Mouse (Mus musculus): ENCODE results near the gene Zbtb8a. TPM values are rescaled to one million over a fixed set of nuclear protein-coding genes. Genes with fewer than 3 reads are reported as not detected.

Zbtb8a gene
- total RNA-seq, 2 experiments from 2014 or later: 7.8 to 8.0 TPM

DNA sequence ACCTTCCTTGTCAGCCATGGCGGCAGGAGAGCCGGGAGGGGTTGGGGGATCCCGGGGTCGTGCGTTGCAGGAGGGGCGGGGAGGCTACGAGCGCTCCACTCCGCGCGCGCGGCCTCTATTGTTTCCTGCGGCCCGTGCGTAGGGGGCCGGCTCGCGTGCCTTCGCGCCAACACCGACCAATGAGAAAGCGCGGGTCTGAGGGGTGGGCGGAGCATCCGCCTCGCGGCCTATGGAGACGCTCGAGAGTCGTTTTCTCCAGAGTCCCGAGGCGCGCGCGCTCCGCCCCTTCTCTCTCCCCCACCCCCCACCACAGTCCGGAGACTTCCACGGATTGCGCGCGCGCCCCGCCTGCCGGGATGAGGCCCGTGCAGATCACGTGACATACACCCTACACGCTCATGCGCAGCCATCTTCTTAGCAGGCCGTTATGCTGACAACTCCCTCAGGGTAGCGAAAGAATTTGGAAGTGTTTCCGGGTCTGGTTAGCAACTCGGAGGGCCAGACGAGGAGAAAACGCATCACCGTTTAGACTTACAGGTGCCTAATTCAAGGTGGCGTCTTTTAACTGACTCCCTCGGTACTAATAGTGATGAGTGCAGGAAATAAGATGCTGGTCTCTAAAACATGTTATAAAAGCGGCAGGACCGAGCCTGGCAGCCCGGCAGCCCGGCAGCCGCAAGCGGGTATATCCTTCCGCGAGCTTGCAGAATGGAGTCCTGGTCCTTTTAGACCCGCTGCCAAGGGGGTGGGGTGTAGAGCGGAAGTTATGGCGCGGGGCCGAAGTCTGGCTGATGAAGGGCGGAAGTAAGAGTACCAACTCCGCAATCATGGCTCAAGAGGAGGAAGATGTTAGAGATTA is 42.5 kb downstream of the Zbtb8a start, which contains the start of the genes Rbbp4 and Zbtb8os:
TSS of gene Rbbp4 (minus strand) at position 155 of the 859 bp plus-strand sequence.
TSS of gene Zbtb8os (plus strand) at position 480 of the 859 bp plus-strand sequence.
- peak; percentile 94 to 96 for DNase-seq (ENCODE audit: low spot score in 2 of 2)

DNA sequence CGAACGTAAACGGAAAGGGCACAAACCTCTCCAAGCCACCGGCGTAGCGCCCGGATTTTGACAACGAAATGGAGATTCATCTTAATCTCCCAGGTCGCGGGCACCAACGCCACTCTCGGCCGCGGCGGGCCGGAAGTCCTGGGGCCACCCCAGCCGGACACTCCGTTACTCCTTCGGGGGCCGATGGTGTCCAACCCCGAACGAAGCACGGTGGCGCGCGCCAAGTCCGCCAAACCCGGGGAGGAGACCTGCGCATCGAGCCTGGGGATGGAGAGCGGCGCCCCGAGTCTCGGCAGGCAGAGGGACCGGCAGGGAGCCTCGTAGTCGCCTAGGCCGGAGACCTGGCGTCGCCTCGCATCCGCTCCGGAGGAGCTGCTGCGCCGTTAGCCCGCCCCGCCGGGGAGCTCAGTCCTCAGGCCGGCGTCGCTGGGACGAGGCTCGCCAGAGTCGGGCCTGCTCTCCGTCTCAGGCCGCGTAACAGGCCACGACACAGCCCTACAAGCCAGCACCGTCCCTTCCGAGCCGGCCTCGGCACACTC is 43.2 kb downstream of the Zbtb8a start:
- no peak for DNase-seq (ENCODE audit: low spot score in 2 of 2)

DNA sequence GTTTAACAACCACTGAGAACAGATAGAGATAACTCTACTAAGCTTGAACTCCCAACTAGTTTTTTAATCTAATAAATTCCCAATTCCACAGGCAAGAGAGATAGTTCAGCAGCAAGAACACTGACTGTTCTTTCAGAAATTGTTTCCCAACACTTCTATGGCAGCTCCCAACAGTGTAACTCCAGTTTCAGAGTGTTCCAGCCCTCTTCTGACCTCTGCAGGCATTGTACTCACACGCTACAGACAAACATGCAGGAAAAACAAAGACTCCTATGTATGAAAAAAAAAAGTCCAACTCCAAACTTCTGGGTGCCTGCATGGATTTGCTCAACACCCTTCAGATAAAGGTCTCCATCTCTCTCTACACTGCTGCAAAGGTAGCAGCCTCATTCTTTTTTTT is 45.1 kb downstream of the Zbtb8a start:
- DNase-seq (ENCODE audit: low spot score in 2 of 2): no peak

DNA sequence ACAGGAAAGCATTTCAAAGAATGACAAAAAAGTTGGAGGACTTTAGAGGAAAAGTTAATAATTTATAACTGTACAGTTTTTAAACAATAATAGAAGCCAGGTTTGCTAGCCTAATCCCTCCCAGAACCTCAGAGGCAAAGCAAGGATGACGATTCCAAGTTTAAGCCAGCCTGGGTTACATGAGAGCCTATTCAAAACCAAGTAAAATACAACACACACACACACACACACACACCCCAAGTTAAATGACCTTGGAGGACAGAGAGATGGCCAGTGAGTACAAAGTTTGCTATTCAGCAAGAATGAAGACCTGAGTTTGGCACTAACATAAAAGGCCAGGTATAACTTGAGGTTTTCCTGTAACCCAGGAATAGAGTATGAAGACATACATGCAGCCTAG is 51.7 kb downstream of the Zbtb8a start:
- no peak for DNase-seq (ENCODE audit: low spot score in 2 of 2)

DNA sequence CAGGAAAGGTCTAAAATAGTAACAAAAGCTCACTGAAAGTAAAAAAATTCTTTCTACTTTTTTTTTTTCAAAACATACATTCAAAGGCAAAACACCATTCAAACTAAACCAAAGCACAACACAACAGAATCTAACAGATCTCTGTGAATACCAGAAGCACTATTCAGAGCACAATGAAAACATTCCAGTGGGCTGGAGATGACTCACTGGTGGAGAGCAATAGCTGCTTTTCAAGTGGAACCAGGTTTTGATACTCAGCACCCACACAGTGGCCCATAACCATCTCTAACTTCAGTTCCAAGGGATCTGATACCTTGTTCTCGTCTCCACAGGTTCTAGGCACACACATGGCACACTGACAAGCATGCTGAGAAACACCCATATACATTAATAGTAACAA is 53.2 kb downstream of the Zbtb8a start:
- DNase-seq (ENCODE audit: low spot score in 2 of 2): no peak

DNA sequence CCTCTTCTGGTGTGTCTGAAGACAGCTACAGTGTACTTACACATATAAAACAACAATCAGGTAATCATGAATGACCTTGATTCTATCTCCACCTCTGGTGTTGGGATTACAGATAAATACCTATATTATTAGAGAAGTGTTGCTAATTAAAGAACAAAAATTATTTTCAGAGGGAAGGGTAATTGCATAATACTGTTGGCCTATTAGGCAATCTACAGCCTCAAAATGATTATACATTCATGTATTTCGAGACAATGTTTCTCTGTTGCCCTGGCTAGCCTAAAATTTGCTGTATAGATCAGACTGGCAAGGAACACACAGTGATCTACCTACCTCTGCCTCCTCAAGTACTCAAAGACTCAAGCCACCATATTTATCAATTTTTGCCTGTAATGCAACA is 54.4 kb downstream of the Zbtb8a start:
- no peak for DNase-seq (ENCODE audit: low spot score in 2 of 2)

DNA sequence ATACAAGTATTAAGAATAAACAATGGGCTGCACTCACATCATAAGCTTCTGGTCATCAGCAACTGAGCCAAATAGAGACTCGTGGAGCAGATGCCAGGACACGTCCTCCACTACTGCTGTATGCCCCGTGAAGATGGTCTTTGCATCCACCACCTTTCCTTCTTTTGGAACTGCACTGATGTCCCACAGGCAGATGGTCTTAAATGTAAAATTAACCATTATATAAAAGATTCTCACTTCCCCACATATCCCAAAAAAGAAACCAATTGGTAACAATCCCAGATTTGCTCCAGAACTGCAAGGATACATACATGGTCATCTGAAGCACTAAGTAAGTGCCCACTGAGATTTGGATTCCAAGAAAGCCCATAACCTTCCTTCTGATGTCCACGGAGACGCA is 55.9 kb downstream of the Zbtb8a start:
- no peak for DNase-seq (ENCODE audit: low spot score in 2 of 2)

DNA sequence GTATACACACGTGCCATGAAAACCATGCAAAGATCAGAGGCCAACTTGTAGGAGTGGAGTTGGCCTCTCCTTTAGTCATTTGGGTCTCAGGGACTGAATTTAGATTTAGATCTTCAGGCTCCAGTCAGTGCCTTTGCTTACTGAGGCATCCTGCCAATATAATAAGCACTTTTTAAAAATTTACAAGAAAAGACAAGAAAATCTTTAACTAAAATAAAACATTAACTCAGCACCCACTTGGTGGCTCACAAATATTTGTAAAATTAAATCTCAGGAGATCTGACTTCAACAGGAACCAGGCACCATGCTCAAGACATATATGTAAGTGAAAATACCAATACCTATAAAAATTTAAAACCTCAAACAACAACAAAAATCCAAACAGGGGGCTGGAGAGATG is 57.0 kb downstream of the Zbtb8a start:
- DNase-seq (ENCODE audit: low spot score in 2 of 2): no peak

DNA sequence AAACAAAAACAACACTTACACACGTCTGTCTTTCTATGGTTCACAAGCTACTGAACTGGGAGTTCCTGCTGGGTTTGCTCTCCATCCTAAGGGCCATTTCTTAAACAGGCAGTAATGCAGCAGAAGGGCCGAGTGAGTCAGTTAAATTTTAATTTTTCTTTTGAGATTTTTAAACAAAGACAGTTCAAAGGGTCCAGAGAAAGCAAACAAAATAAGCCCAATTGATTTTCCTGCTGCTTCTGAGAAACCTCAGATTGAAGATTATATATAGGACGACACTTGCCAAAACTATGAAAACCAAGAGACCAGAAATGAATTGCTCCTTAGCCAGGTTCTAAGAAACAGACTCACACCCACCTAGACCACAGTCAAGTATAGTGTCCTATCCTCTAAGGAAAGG is 64.0 kb downstream of the Zbtb8a start:
- DNase-seq (ENCODE audit: low spot score in 2 of 2): no peak

DNA sequence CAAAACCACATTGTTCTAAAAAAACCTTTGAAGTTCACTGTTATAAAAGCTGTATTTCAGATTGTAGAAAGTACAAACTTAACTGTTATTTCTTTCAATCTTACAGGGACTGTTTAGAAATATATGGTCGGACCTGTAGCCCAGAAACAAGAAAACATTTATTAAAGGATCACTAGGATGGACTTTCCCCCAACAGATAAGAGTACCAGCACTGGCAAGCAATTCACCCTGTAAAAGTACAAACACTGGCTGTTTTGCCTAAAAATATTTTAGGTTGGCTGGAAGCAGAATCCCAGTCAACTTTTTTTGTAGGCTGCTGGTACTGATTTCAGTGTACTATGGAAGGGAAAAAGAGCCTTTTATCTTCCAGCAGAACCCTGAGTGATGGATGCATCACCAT is 70.0 kb downstream of the Zbtb8a start:
- no peak for DNase-seq (ENCODE audit: low spot score in 2 of 2)

DNA sequence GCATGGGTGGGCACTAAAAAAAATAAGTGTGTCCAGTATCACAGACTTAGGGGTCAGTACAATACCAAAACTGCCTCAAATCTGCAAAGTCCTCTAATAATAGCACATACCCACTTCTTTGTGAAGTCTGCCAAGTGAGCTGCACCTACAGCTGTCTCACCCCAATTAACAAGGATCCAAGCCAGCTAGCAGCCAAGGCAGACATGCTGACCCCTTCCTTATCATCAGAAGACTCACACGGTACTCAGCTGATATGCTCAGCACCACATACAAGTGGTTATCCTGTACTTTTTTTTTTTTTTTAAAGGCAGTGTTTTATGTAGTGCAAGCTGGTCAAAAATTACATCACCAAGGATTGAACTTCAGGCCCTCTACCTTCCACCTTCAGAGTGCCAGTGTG is 73.6 kb downstream of the Zbtb8a start:
- DNase-seq (ENCODE audit: low spot score in 2 of 2): no peak

DNA sequence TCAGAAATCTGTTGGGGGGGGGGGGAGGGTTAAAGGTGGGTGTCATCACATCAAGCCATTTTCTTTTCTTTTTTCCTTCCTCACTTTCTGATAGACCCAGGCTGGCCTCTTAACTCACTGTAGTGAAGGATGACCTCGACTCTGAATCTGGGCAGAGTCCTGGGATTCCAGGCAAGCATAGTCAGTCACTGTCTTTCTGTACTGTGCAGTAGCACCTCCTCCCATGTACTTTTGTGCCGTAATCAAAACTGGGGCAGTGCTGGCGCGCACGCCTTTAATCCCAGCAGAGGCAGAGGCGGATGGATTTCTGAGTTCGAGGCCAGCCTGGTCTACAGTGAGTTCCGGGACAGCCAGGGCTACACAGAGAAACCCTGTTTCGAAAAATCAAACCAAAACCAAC is 74.1 kb downstream of the Zbtb8a start:
- no peak for DNase-seq (ENCODE audit: low spot score in 2 of 2)

Other genes with a start within 250 kb of the Zbtb8a start
- 10 to 100 TPM; 41.4 to 42.9 TPM for gene Fndc5, start 241.1 kb downstream of the Zbtb8a start, total RNA-seq (2021)
- gene S100pbp, start 188.4 kb downstream of the Zbtb8a start, total RNA-seq (2021): 10 to 100 TPM; 36.8 to 37.0 TPM
- 100 to 1,000 TPM in 1 of 2 experiments, 10 to 100 TPM in 1; 99.0 to 109 TPM for gene Yars, start 188.4 kb downstream of the Zbtb8a start, total RNA-seq (2021)
- 10 to 100 TPM; 11.4 to 12.1 TPM for gene C77080, start 116.7 kb downstream of the Zbtb8a start, total RNA-seq (2021)
- gene Sync, start 90.5 kb downstream of the Zbtb8a start, total RNA-seq (2021): 1 to 10 TPM; 1.6 to 1.7 TPM
- gene Rbbp4, start 42.7 kb downstream of the Zbtb8a start, total RNA-seq (2021): 100 to 1,000 TPM; 124 to 139 TPM
- gene Zbtb8os, start 42.4 kb downstream of the Zbtb8a start, total RNA-seq (2021): 10 to 100 TPM; 26.9 to 30.2 TPM
- 1 to 10 TPM; 4.4 to 5.1 TPM for gene Zbtb8b, start 62.7 kb upstream of the Zbtb8a start, total RNA-seq (2021)
- 10 to 100 TPM; 41.4 to 46.9 TPM for gene Bsdc1, start 83.5 kb upstream of the Zbtb8a start, total RNA-seq (2021)
- under 1 TPM; 0.37 to 0.51 TPM for gene Tssk3, start 112.9 kb upstream of the Zbtb8a start, total RNA-seq (2021)
- 1 to 10 TPM; 1.0 to 2.0 TPM for gene Fam229a, start 113.1 kb upstream of the Zbtb8a start, total RNA-seq (2021)
- gene Marcksl1, start 135.5 kb upstream of the Zbtb8a start, total RNA-seq (2021): 100 to 1,000 TPM; 713 to 734 TPM
- 10 to 100 TPM; 40.5 to 40.9 TPM for gene Hdac1, start 164.6 kb upstream of the Zbtb8a start, total RNA-seq (2021)
- gene Lck, start 195.5 kb upstream of the Zbtb8a start, total RNA-seq (2021): 1 to 10 TPM; 9.1 to 9.3 TPM
- not detected for gene Fam167b, start 200.4 kb upstream of the Zbtb8a start, total RNA-seq (2021)
- gene Eif3i, start 222.5 kb upstream of the Zbtb8a start, total RNA-seq (2021): 100 to 1,000 TPM; 136 to 140 TPM
- 10 to 100 TPM; 95.6 to 99.1 TPM for gene Tmem234, start 222.6 kb upstream of the Zbtb8a start, total RNA-seq (2021)
- 1 to 10 TPM; 3.1 to 5.3 TPM for gene Dcdc2b, start 236.1 kb upstream of the Zbtb8a start, total RNA-seq (2021)
- gene Iqcc, start 241.0 kb upstream of the Zbtb8a start, total RNA-seq (2021): 10 to 100 TPM; 27.5 to 27.6 TPM
- gene Ccdc28b, start 245.8 kb upstream of the Zbtb8a start, total RNA-seq (2021): 100 to 1,000 TPM; 123 to 140 TPM

Measured in layer of hippocampus, postnatal 10 days (tissue).